Mouse (Mus musculus): ENCODE measurements at regions not wholly inside any gene's neighbourhood (a gene's known extent, or its start where the extent isn't known, plus 50 kb on each side); places are given as distances from the start of the nearest gene placed in this dataset.

- DNase-seq (ENCODE audit: low read depth): no peak
These were observed 207.8 kb downstream of the Otol1 start for GRCm38 (mm10) chr3:70215195-70215594.

GRCm38 (mm10) chr3:70216096-70216495 lies 208.7 kb downstream of the Otol1 start:
- no peak for DNase-seq (ENCODE audit: low read depth)

GRCm38 (mm10) chr3:70218757-70219360 lies 211.4 kb downstream of the Otol1 start:
- DNase-seq (ENCODE audit: low read depth): no peak

- DNase-seq (ENCODE audit: low read depth): no peak
These were observed 216.1 kb downstream of the Otol1 start for GRCm38 (mm10) chr3:70223443-70224065.

GRCm38 (mm10) chr3:70224846-70225245 lies 217.4 kb downstream of the Otol1 start:
- DNase-seq (ENCODE audit: low read depth): no peak

GRCm38 (mm10) chr3:70227165-70227564 lies 219.8 kb downstream of the Otol1 start:
- no peak for DNase-seq (ENCODE audit: low read depth)

GRCm38 (mm10) chr3:70248655-70249054 lies 241.2 kb downstream of the Otol1 start:
- DNase-seq (ENCODE audit: low read depth): no peak

- no peak for DNase-seq (ENCODE audit: low read depth)
These were observed 242.5 kb downstream of the Otol1 start for GRCm38 (mm10) chr3:70249922-70250321.

- no peak for DNase-seq (ENCODE audit: low read depth)
These were observed 243.3 kb downstream of the Otol1 start for GRCm38 (mm10) chr3:70250733-70251132.

- DNase-seq (ENCODE audit: low read depth): no peak
These were observed 255.9 kb downstream of the Otol1 start for GRCm38 (mm10) chr3:70263318-70263717.

GRCm38 (mm10) chr3:70288590-70289388 lies 281.4 kb downstream of the Otol1 start:
- no peak for DNase-seq (ENCODE audit: low read depth)

GRCm38 (mm10) chr3:70307556-70307955 lies 300.1 kb downstream of the Otol1 start:
- no peak for DNase-seq (ENCODE audit: low read depth)

- DNase-seq (ENCODE audit: low read depth): no peak
These were observed 300.6 kb downstream of the Otol1 start for GRCm38 (mm10) chr3:70308061-70308461.

GRCm38 (mm10) chr3:70309304-70309703 lies 301.9 kb downstream of the Otol1 start:
- no peak for DNase-seq (ENCODE audit: low read depth)

- no peak for DNase-seq (ENCODE audit: low read depth)
These were observed 303.6 kb downstream of the Otol1 start for GRCm38 (mm10) chr3:70311055-70311454.

- no peak for DNase-seq (ENCODE audit: low read depth)
These were observed 304.6 kb downstream of the Otol1 start for GRCm38 (mm10) chr3:70312034-70312433.

GRCm38 (mm10) chr3:70313119-70313868 lies 305.9 kb downstream of the Otol1 start:
- DNase-seq (ENCODE audit: low read depth): no peak

- DNase-seq (ENCODE audit: low read depth): no peak
These were observed 306.8 kb downstream of the Otol1 start for GRCm38 (mm10) chr3:70314239-70314638.

- DNase-seq (ENCODE audit: low read depth): no peak
These were observed 311.0 kb downstream of the Otol1 start for GRCm38 (mm10) chr3:70318377-70318776.

GRCm38 (mm10) chr3:70319139-70319538 lies 311.7 kb downstream of the Otol1 start:
- no peak for DNase-seq (ENCODE audit: low read depth)

GRCm38 (mm10) chr3:70321161-70321657 lies 313.8 kb downstream of the Otol1 start:
- no peak for DNase-seq (ENCODE audit: low read depth)

GRCm38 (mm10) chr3:70324692-70325091 lies 317.3 kb downstream of the Otol1 start:
- DNase-seq (ENCODE audit: low read depth): no peak
